Mouse (Mus musculus): ENCODE results near the gene Pdcd5. TPM values are rescaled to one million over a fixed set of nuclear protein-coding genes. Genes with fewer than 3 reads are reported as not detected.

Gene Pdcd5
- total and polyA plus RNA-seq, 2 experiments: 61.5 to 71.0 TPM

GRCm38 (mm10) chr7:35686756-35687155 lies 39.4 kb upstream of the Pdcd5 start:
- H3K4me3 ChIP-seq (ENCODE audit: insufficient read depth, low read depth, low read length): no peak overlapping the region
- H3K79me2 ChIP-seq (ENCODE audit: control insufficient read depth, insufficient read depth, low read length): no peaks in the 10 kb centered on the region
- H3K4me1 ChIP-seq (ENCODE audit: control insufficient read depth, insufficient read depth, low read length): no peaks in the 10 kb centered on the region
- no peak overlapping the region for H3K27ac ChIP-seq (replicated peaks; ENCODE audit: insufficient read depth, low read depth, low read length)
- WGBS: 32% methylated on average over 13 of the region's 13 CpGs
- DNase-seq (ENCODE audit: extremely low read depth, low read depth, low spot score): peak; percentile 17
- H3K27me3 ChIP-seq (ENCODE audit: control insufficient read depth, insufficient read depth, low read length): no peaks in the 10 kb centered on the region
- H3K36me3 ChIP-seq (ENCODE audit: control insufficient read depth, insufficient read depth, low read length): no peaks in the 10 kb centered on the region
- no peak overlapping the region for H3K9ac ChIP-seq (ENCODE audit: low read depth, low read length)
- TF ChIP-seq CTCF (IDR thresholded peaks at IDR 0.05; ENCODE audit: low read depth, low read length): peak; percentile 94
- TF ChIP-seq POLR2A (IDR thresholded peaks at IDR 0.05; ENCODE audit: extremely low read depth, insufficient read depth, low read length): no peak

- no peak for DNase-seq (ENCODE audit: extremely low read depth, low read depth, low spot score)
- TF ChIP-seq POLR2A (IDR thresholded peaks at IDR 0.05; ENCODE audit: extremely low read depth, insufficient read depth, low read length) (no peak), CTCF (IDR thresholded peaks at IDR 0.05; ENCODE audit: low read depth, low read length) (no peak)
- 81% methylated on average over 11 of the region's 11 CpGs for WGBS
- Histone ChIP-seq H3K27me3 (ENCODE audit: control insufficient read depth, insufficient read depth, low read length) (no peaks in the 10 kb centered on the region), H3K4me1 (ENCODE audit: control insufficient read depth, insufficient read depth, low read length) (no peaks in the 10 kb centered on the region), H3K27ac (replicated peaks; ENCODE audit: insufficient read depth, low read depth, low read length) (no peak overlapping the region), H3K79me2 (ENCODE audit: control insufficient read depth, insufficient read depth, low read length) (no peaks in the 10 kb centered on the region), H3K4me3 (ENCODE audit: insufficient read depth, low read depth, low read length) (no peak overlapping the region), H3K9ac (ENCODE audit: low read depth, low read length) (no peak overlapping the region), H3K36me3 (ENCODE audit: control insufficient read depth, insufficient read depth, low read length) (no peaks in the 10 kb centered on the region)
Measured at GRCm38 (mm10) chr7:35686216-35686615, 38.9 kb upstream of the Pdcd5 start.

GRCm38 (mm10) chr7:35683409-35684122 lies 36.2 kb upstream of the Pdcd5 start:
- peak; percentile 4 for DNase-seq (ENCODE audit: extremely low read depth, low read depth, low spot score)
- Histone ChIP-seq H3K27ac (replicated peaks; ENCODE audit: insufficient read depth, low read depth, low read length) (no peak overlapping the region), H3K4me1 (ENCODE audit: control insufficient read depth, insufficient read depth, low read length) (no peaks in the 10 kb centered on the region), H3K9ac (ENCODE audit: low read depth, low read length) (no peak overlapping the region), H3K4me3 (ENCODE audit: insufficient read depth, low read depth, low read length) (no peak overlapping the region), H3K36me3 (ENCODE audit: control insufficient read depth, insufficient read depth, low read length) (no peaks in the 10 kb centered on the region), H3K27me3 (ENCODE audit: control insufficient read depth, insufficient read depth, low read length) (no peaks in the 10 kb centered on the region), H3K79me2 (ENCODE audit: control insufficient read depth, insufficient read depth, low read length) (no peaks in the 10 kb centered on the region)
- 86% methylated on average over 6 of the region's 6 CpGs for WGBS
- TF ChIP-seq CTCF (IDR thresholded peaks at IDR 0.05; ENCODE audit: low read depth, low read length) (no peak), POLR2A (IDR thresholded peaks at IDR 0.05; ENCODE audit: extremely low read depth, insufficient read depth, low read length) (no peak)

GRCm38 (mm10) chr7:35681559-35681958 lies 34.2 kb upstream of the Pdcd5 start:
- no peak for DNase-seq (ENCODE audit: extremely low read depth, low read depth, low spot score)
- H3K79me2 ChIP-seq (ENCODE audit: control insufficient read depth, insufficient read depth, low read length): no peaks in the 10 kb centered on the region
- WGBS: 77% methylated on average over 3 of the region's 3 CpGs
- no peak overlapping the region for H3K27ac ChIP-seq (replicated peaks; ENCODE audit: insufficient read depth, low read depth, low read length)
- no peaks in the 10 kb centered on the region for H3K27me3 ChIP-seq (ENCODE audit: control insufficient read depth, insufficient read depth, low read length)
- no peak overlapping the region for H3K4me3 ChIP-seq (ENCODE audit: insufficient read depth, low read depth, low read length)
- no peak overlapping the region for H3K9ac ChIP-seq (ENCODE audit: low read depth, low read length)
- no peaks in the 10 kb centered on the region for H3K36me3 ChIP-seq (ENCODE audit: control insufficient read depth, insufficient read depth, low read length)
- TF ChIP-seq CTCF (IDR thresholded peaks at IDR 0.05; ENCODE audit: low read depth, low read length): peak; percentile 44
- TF ChIP-seq POLR2A (IDR thresholded peaks at IDR 0.05; ENCODE audit: extremely low read depth, insufficient read depth, low read length): no peak
- no peaks in the 10 kb centered on the region for H3K4me1 ChIP-seq (ENCODE audit: control insufficient read depth, insufficient read depth, low read length)

- H3K79me2 ChIP-seq (ENCODE audit: control insufficient read depth, insufficient read depth, low read length): no peaks in the 10 kb centered on the region
- H3K9ac ChIP-seq (ENCODE audit: low read depth, low read length): no peak overlapping the region
- H3K36me3 ChIP-seq (ENCODE audit: control insufficient read depth, insufficient read depth, low read length): no peaks in the 10 kb centered on the region
- no peak overlapping the region for H3K4me3 ChIP-seq (ENCODE audit: insufficient read depth, low read depth, low read length)
- H3K27ac ChIP-seq (replicated peaks; ENCODE audit: insufficient read depth, low read depth, low read length): no peak overlapping the region
- TF ChIP-seq POLR2A (IDR thresholded peaks at IDR 0.05; ENCODE audit: extremely low read depth, insufficient read depth, low read length) (no peak), CTCF (IDR thresholded peaks at IDR 0.05; ENCODE audit: low read depth, low read length) (no peak)
- no peaks in the 10 kb centered on the region for H3K4me1 ChIP-seq (ENCODE audit: control insufficient read depth, insufficient read depth, low read length)
- WGBS: 86% methylated on average over 4 of the region's 4 CpGs
- DNase-seq (ENCODE audit: extremely low read depth, low read depth, low spot score): no peak
- H3K27me3 ChIP-seq (ENCODE audit: control insufficient read depth, insufficient read depth, low read length): no peaks in the 10 kb centered on the region
Measured at GRCm38 (mm10) chr7:35678976-35679375, 31.7 kb upstream of the Pdcd5 start.
